Mouse (Mus musculus): ENCODE measurements around the gene Tnrc6b. TPM values are rescaled to one million over a fixed set of nuclear protein-coding genes. Genes with fewer than 3 reads are reported as not detected.
"Not testable (repeated sequence)": the region's sequence is repeated elsewhere in the genome, so short reads cannot be mapped to it uniquely, and the experiment has no call there.

Gene Tnrc6b
- total RNA-seq, 2 experiments from 2014 or later, result 32.1 to 41.6 TPM

GRCm38 (mm10) chr15:80735708-80736107 lies 24.6 kb downstream of the Tnrc6b start:
- not testable (repeated sequence) for ATAC-seq (ENCODE audit: poor library complexity, severe bottlenecking)

- peak; percentile 27; the same call in 1 of the 2 replicates for ATAC-seq (ENCODE audit: poor library complexity, severe bottlenecking)
Observed at GRCm38 (mm10) chr15:80736553-80736952, 25.4 kb downstream of the Tnrc6b start.

GRCm38 (mm10) chr15:80738244-80738643 lies 27.1 kb downstream of the Tnrc6b start:
- ATAC-seq (ENCODE audit: poor library complexity, severe bottlenecking), result no peak

- ATAC-seq (ENCODE audit: poor library complexity, severe bottlenecking), result peak; percentile 33; the same call in 1 of the 2 replicates
Observed at GRCm38 (mm10) chr15:80739972-80740371, 28.9 kb downstream of the Tnrc6b start.

GRCm38 (mm10) chr15:80741836-80742235 lies 30.7 kb downstream of the Tnrc6b start:
- ATAC-seq (ENCODE audit: poor library complexity, severe bottlenecking), result no peak

GRCm38 (mm10) chr15:80742991-80743474 lies 31.9 kb downstream of the Tnrc6b start:
- peak; percentile 87 for ATAC-seq (ENCODE audit: poor library complexity, severe bottlenecking)

GRCm38 (mm10) chr15:80743606-80744005 lies 32.5 kb downstream of the Tnrc6b start:
- peak; percentile 6; the same call in 1 of the 2 replicates for ATAC-seq (ENCODE audit: poor library complexity, severe bottlenecking)

GRCm38 (mm10) chr15:80744667-80745422 lies 33.7 kb downstream of the Tnrc6b start:
- ATAC-seq (ENCODE audit: poor library complexity, severe bottlenecking), result no peak

- ATAC-seq (ENCODE audit: poor library complexity, severe bottlenecking), result no peak
Observed at GRCm38 (mm10) chr15:80748979-80749378, 37.9 kb downstream of the Tnrc6b start.

GRCm38 (mm10) chr15:80753351-80753750 lies 42.2 kb downstream of the Tnrc6b start:
- ATAC-seq (ENCODE audit: poor library complexity, severe bottlenecking), result no peak

GRCm38 (mm10) chr15:80754103-80754502 lies 43.0 kb downstream of the Tnrc6b start:
- no peak for ATAC-seq (ENCODE audit: poor library complexity, severe bottlenecking)

- no peak for ATAC-seq (ENCODE audit: poor library complexity, severe bottlenecking)
Observed at GRCm38 (mm10) chr15:80759451-80759850, 48.3 kb downstream of the Tnrc6b start.

- ATAC-seq (ENCODE audit: poor library complexity, severe bottlenecking), result no peak
Observed at GRCm38 (mm10) chr15:80760504-80760903, 49.4 kb downstream of the Tnrc6b start.

- ATAC-seq (ENCODE audit: poor library complexity, severe bottlenecking), result no peak
Observed at GRCm38 (mm10) chr15:80760935-80761334, 49.8 kb downstream of the Tnrc6b start.

- no peak for ATAC-seq (ENCODE audit: poor library complexity, severe bottlenecking)
Observed at GRCm38 (mm10) chr15:80762621-80763020, 51.5 kb downstream of the Tnrc6b start.

GRCm38 (mm10) chr15:80764666-80765065 lies 53.6 kb downstream of the Tnrc6b start:
- ATAC-seq (ENCODE audit: poor library complexity, severe bottlenecking), result no peak

GRCm38 (mm10) chr15:80765381-80765780 lies 54.3 kb downstream of the Tnrc6b start:
- no peak for ATAC-seq (ENCODE audit: poor library complexity, severe bottlenecking)

- ATAC-seq (ENCODE audit: poor library complexity, severe bottlenecking), result no peak
Observed at GRCm38 (mm10) chr15:80768216-80768615, 57.1 kb downstream of the Tnrc6b start.

GRCm38 (mm10) chr15:80771926-80772441 lies 60.9 kb downstream of the Tnrc6b start:
- no peak for ATAC-seq (ENCODE audit: poor library complexity, severe bottlenecking)

- ATAC-seq (ENCODE audit: poor library complexity, severe bottlenecking), result no peak
Observed at GRCm38 (mm10) chr15:80774666-80775065, 63.6 kb downstream of the Tnrc6b start.

- no peak for ATAC-seq (ENCODE audit: poor library complexity, severe bottlenecking)
Observed at GRCm38 (mm10) chr15:80779006-80779405, 67.9 kb downstream of the Tnrc6b start.

- no peak for ATAC-seq (ENCODE audit: poor library complexity, severe bottlenecking)
Observed at GRCm38 (mm10) chr15:80780154-80780751, 69.1 kb downstream of the Tnrc6b start.

Data from megakaryocyte, adult 5-6 weeks (primary cell).